Mouse (Mus musculus): ENCODE results near the gene Mybph. TPM values are rescaled to one million over a fixed set of nuclear protein-coding genes. Genes with fewer than 3 reads are reported as not detected.

Mybph gene
- total and polyA plus RNA-seq, 3 experiments, result not detected

DNA sequence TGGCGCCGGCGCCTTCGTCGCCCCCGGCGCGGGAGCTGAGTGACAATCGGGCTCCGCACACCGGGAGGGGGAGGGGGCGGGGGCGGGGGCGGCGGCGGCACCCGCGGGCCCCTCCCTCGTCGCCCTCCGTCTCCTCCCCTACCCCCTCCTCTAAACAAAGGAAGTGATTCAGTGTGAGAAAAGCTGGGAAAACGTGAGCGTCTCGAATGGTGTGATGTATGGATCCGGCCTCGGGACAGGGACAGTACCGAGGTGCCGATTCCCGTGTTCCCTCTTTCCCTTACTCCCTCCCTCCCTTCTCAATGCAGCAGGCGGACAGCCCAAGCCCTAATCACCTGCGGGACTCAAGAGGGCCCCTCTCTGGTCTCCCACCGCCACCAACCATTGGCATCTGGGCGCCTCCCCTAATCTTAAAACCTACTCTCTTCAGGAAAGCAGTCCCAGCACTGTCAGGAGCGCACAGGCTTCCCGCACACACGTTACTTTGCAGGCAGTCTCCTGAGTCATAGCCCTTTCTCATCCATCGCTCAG, 42.2 kb downstream of the Mybph start, which contains the start of gene Adora1 (continued):
- no peak for TF ChIP-seq POLR2A (IDR thresholded peaks at IDR 0.05; ENCODE audit: control insufficient read depth in 1 of 2, insufficient read depth in 1 of 2, low read depth in 1 of 2, low read length in 2 of 2, poor library complexity in 1 of 2)

DNA sequence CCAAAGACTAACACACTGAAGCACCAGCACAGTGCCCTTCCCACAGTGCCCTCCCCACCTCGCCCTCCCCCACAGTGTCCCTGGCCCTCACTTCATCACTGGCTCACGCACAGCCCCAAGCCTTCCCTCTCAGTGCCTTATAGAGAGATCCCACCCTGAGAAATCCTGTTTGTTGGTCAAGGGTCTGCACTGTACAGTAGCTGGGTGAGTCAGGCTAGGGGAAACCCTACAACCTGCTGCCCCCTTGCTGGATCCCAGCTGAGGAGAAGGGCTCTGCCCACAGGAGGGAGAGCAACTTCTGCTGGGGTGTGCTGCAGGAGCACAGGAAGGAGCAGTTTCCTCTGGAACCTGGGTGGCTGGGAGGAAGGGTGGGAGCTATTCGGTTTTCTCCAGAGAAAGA, 42.9 kb downstream of the Mybph start:
- H3K27me3 ChIP-seq (ENCODE audit: control insufficient read depth in 1 of 2, insufficient read depth in 2 of 2, low read length in 2 of 2), result peaks cover 0 to 1% of the 10 kb centered on the region in 2 experiments; a peak in 2 of 4 replicates
- no peak for DNase-seq (ENCODE audit: low read depth, low spot score)
- H3K79me2 ChIP-seq (ENCODE audit: control insufficient read depth, insufficient read depth, low read length, poor library complexity), result no peaks in the 10 kb centered on the region
- H3K4me3 ChIP-seq (ENCODE audit: control insufficient read depth in 1 of 2, insufficient read depth in 1 of 2, low read depth in 2 of 2, low read length in 2 of 2), result no peak overlapping the region
- H3K4me1 ChIP-seq (ENCODE audit: control insufficient read depth in 1 of 2, insufficient read depth in 2 of 2, low read length in 2 of 2), result peaks cover 3 to 20% of the 10 kb centered on the region in 2 experiments; a peak in 3 of 4 replicates
- H3K27ac ChIP-seq (ENCODE audit: control insufficient read depth, low read depth, low read length), result no peak overlapping the region
- H3K9ac ChIP-seq (ENCODE audit: control insufficient read depth, low read depth, low read length, poor library complexity, severe bottlenecking), result no peak overlapping the region
- H3K36me3 ChIP-seq (ENCODE audit: control insufficient read depth in 1 of 2, insufficient read depth in 2 of 2, low read length in 2 of 2), result peaks cover 0 to 3% of the 10 kb centered on the region in 2 experiments; a peak in 1 of 4 replicates
- no peak for TF ChIP-seq MEF2A (IDR thresholded peaks at IDR 0.05; ENCODE audit: extremely low read depth, insufficient replicate concordance, low read depth, low read length, poor library complexity, severe bottlenecking)
- TF ChIP-seq MAZ (IDR thresholded peaks at IDR 0.05; ENCODE audit: low read depth, low read length), result no peak
- TF ChIP-seq SIN3A (IDR thresholded peaks at IDR 0.05; ENCODE audit: low read length), result no peak
- no peak for TF ChIP-seq CHD2 (IDR thresholded peaks at IDR 0.05; ENCODE audit: low read length)
- no peak for TF ChIP-seq ZC3H11A (IDR thresholded peaks at IDR 0.05; ENCODE audit: low read depth, low read length)
- no peak for TF ChIP-seq RAD21 (IDR thresholded peaks at IDR 0.05; ENCODE audit: low read depth, low read length)
- TF ChIP-seq USF1 (IDR thresholded peaks at IDR 0.05; ENCODE audit: low read depth, low read length), result no peak
- no peak for TF ChIP-seq CTCF (IDR thresholded peaks at IDR 0.05 in 2 of 3, conservative IDR thresholded peaks at IDR 0.05 in 1 of 3; ENCODE audit: control insufficient read depth in 1 of 3, insufficient read depth in 1 of 3, low read depth in 2 of 3, low read length in 3 of 3, poor library complexity in 1 of 3, severe bottlenecking in 1 of 3)
- no peak for TF ChIP-seq POLR2AphosphoS2 (IDR thresholded peaks at IDR 0.05; ENCODE audit: low read length)
- TF ChIP-seq EP300 (IDR thresholded peaks at IDR 0.05; ENCODE audit: low read depth in 1 of 2, low read length in 2 of 2), result no peak
- no peak for TF ChIP-seq MAX (IDR thresholded peaks at IDR 0.05; ENCODE audit: low read length)
- TF ChIP-seq SMC3 (IDR thresholded peaks at IDR 0.05; ENCODE audit: low read depth, low read length), result no peak
- TF ChIP-seq POLR2A (IDR thresholded peaks at IDR 0.05; ENCODE audit: control insufficient read depth in 1 of 2, insufficient read depth in 1 of 2, low read depth in 1 of 2, low read length in 2 of 2, poor library complexity in 1 of 2), result no peak
- no peak for TF ChIP-seq ZNF384 (IDR thresholded peaks at IDR 0.05; ENCODE audit: low read depth, low read length)
- TF ChIP-seq ELF1 (IDR thresholded peaks at IDR 0.05; ENCODE audit: low read depth, low read length), result no peak
- no peak for TF ChIP-seq KAT2A (conservative IDR thresholded peaks at IDR 0.05; ENCODE audit: low read depth, low read length)
- TF ChIP-seq MYC (IDR thresholded peaks at IDR 0.05; ENCODE audit: low read depth, low read length), result no peak
- no peaks in the 10 kb centered on the region for H3K9me3 ChIP-seq (replicated peaks; ENCODE audit: insufficient read depth, low read length)

DNA sequence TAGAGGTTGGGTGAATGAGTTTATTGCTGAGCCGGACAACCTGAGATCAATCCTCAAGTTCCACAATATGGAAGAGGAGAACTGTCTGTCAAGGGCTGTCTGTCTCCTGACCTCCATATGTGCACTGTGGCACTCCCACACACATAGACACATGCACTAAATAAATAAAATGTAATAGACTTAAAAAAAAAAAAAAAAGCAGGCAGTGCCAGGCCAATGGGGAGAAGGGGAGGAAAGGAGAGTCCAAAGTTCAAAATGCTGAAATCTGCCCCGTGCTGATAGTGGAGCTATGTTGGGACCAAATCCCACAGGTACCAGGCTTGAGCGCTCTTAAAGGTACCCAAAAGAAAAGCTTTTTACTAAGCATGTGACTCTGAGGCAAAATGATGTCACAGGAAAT, 44.2 kb downstream of the Mybph start:
- Histone ChIP-seq H3K9me3 (replicated peaks; ENCODE audit: insufficient read depth, low read length) (no peaks in the 10 kb centered on the region), H3K79me2 (ENCODE audit: control insufficient read depth, insufficient read depth, low read length, poor library complexity) (no peaks in the 10 kb centered on the region), H3K9ac (ENCODE audit: control insufficient read depth, low read depth, low read length, poor library complexity, severe bottlenecking) (no peak overlapping the region), H3K4me3 (ENCODE audit: control insufficient read depth in 1 of 2, insufficient read depth in 1 of 2, low read depth in 2 of 2, low read length in 2 of 2) (no peak overlapping the region), H3K27me3 (ENCODE audit: control insufficient read depth in 1 of 2, insufficient read depth in 2 of 2, low read length in 2 of 2) (peaks cover 0 to 1% of the 10 kb centered on the region in 2 experiments; a peak in 2 of 4 replicates), H3K27ac (ENCODE audit: control insufficient read depth, low read depth, low read length) (no peak overlapping the region), H3K36me3 (ENCODE audit: control insufficient read depth in 1 of 2, insufficient read depth in 2 of 2, low read length in 2 of 2) (no peaks in the 10 kb centered on the region; a peak in 1 of 4 replicates), H3K4me1 (ENCODE audit: control insufficient read depth in 1 of 2, insufficient read depth in 2 of 2, low read length in 2 of 2) (peaks cover 0 to 10% of the 10 kb centered on the region in 2 experiments; a peak in 2 of 4 replicates)
- DNase-seq (ENCODE audit: low read depth, low spot score), result no peak
- no peak for TF ChIP-seq TBP (IDR thresholded peaks at IDR 0.05; ENCODE audit: low read depth, low read length)
- no peak for TF ChIP-seq JUND (IDR thresholded peaks at IDR 0.05; ENCODE audit: low read depth, low read length)
- no peak for TF ChIP-seq MEF2A (IDR thresholded peaks at IDR 0.05; ENCODE audit: extremely low read depth, insufficient replicate concordance, low read depth, low read length, poor library complexity, severe bottlenecking)
- TF ChIP-seq SMC3 (IDR thresholded peaks at IDR 0.05; ENCODE audit: low read depth, low read length), result no peak
